ENCODE assay signal across 8 mouse cellular contexts in the genomic region with DNA sequence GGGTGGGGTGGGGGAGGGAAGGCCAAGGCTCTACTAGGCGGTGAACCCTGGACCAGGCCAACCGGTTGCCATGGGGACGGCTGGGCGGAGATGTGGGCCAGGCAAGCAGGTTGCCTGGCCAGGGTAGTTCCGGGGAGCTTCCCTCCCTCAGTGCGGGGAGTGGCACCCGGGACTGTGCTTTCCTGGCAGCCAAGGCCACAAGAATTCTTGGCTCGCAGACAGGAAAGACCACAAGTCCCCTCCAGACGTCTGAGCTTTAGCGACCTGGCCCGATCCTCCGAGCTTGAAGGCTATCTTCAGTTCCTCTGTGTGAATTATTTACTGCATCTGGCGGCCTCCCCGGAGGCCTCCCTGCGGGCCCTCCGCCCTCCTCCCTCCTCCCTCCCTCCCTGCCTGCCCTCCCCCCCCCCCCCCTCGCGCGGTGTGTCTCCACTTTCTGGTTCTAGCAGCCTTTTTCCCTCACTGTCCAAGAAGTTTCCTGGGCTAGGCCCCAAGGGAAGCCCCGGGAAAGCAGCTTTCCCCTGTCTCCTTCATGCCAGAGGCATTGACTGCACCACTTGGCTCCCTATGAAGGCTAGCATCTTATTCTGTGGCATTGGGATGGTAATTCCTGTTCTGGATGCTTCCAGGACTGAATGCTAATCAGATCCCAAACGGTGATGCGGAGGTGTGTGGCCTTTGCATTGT. TPM values are rescaled to one million over a fixed set of nuclear protein-coding genes. Genes with fewer than 3 reads are reported as not detected.
DNase-seq lines count a peak whose midpoint lies in the region; ATAC-seq and TF ChIP-seq lines count a peak whose summit lies in the region.

No protein-coding gene starts in this region.

- peak; percentile 55; the same call in 1 of the 2 replicates for TF ChIP-seq EP300 in ES-Bruce4 (IDR thresholded peaks at IDR 0.05; ENCODE audit: insufficient read depth, low read depth, low read length)
- TF ChIP-seq EP300 in stomach, postnatal 0 days (optimal IDR thresholded peaks at IDR 0.05) = no peak

- H3K4me1 ChIP-seq in ES-Bruce4 (ENCODE audit: control insufficient read depth, insufficient read depth, low read length) = peaks cover 6% of the 10 kb centered on the region
- H3K4me1 ChIP-seq in forebrain, embryonic 14.5 days (ENCODE audit: control insufficient read depth, insufficient read depth, low read length) = peaks cover 28% of the 10 kb centered on the region
- H3K4me1 ChIP-seq in stomach, postnatal 0 days (replicated peaks; ENCODE audit: control insufficient read depth, insufficient read depth) = no peaks in the 10 kb centered on the region; the same call in none of the 2 replicates

- peak overlapping the region; percentile 30 for H3K4me3 ChIP-seq in ES-Bruce4 (ENCODE audit: low read depth, low read length)
- no peak overlapping the region for H3K4me3 ChIP-seq in forebrain, embryonic 14.5 days (ENCODE audit: low read depth, low read length)
- peak overlapping the region; percentile 15; the same call in 1 of the 2 replicates for H3K4me3 ChIP-seq in stomach, postnatal 0 days (ENCODE audit: low read depth, low read length)

- DNase-seq in adipocyte (ENCODE audit: low spot score) = peak; percentile 24
- DNase-seq in forebrain, embryonic 14.5 days (ENCODE audit: low spot score) = peak; percentile 76
- DNase-seq in heart, postnatal 25 days (ENCODE audit: low spot score) = peak; percentile 57
- peak; percentile 97 to 98 for DNase-seq in kidney, postnatal 36 days
- DNase-seq in mesoderm, embryonic 11.5 days (ENCODE audit: low read depth, low spot score) = peak; percentile 84
- DNase-seq in stomach, postnatal 0 days (ENCODE audit: low spot score) = peak; percentile 72
- DNase-seq in spleen, postnatal 36 days (ENCODE audit: low spot score in 2 of 2) = no peak

- TF ChIP-seq POLR2A in ES-Bruce4 (IDR thresholded peaks at IDR 0.05; ENCODE audit: insufficient read depth, low read length) = no peak

- intact Hi-C loops in heart, postnatal 25 days (cut with DNase I) = loop anchor here (5.0 kb wide), 1 partner anchor 42 kb away; no protein-coding TSS in a partner anchor

- no peaks in the 10 kb centered on the region for H3K27me3 ChIP-seq in ES-Bruce4 (ENCODE audit: control insufficient read depth, insufficient read depth, low read length, poor library complexity, severe bottlenecking)
- H3K27me3 ChIP-seq in forebrain, embryonic 14.5 days (replicated peaks; ENCODE audit: control insufficient read depth, insufficient read depth, low read length) = peaks cover 8% of the 10 kb centered on the region
- no peaks in the 10 kb centered on the region for H3K27me3 ChIP-seq in stomach, postnatal 0 days (ENCODE audit: control insufficient read depth, insufficient read depth, low read length)

- ATAC-seq in forebrain, embryonic 14.5 days = peak; percentile 76
- ATAC-seq in stomach, postnatal 0 days (ENCODE audit: low FRiP score, low TSS enrichment) = peak; percentile 46; the same call in 1 of the 2 replicates

- H3K27ac ChIP-seq in ES-Bruce4 (ENCODE audit: insufficient read depth, low read length) = peak overlapping the region; percentile 47; the same call in 1 of the 2 replicates
- no peak overlapping the region for H3K27ac ChIP-seq in forebrain, embryonic 14.5 days (ENCODE audit: low read depth, low read length)
- peak overlapping the region; percentile 63 for H3K27ac ChIP-seq in stomach, postnatal 0 days (replicated peaks)

- 0 out of 2 replicates have a peak overlapping the region, but pooled peaks have one; percentile 18 for H3K9ac ChIP-seq in ES-Bruce4 (ENCODE audit: low read depth, poor library complexity, severe bottlenecking)
- no peak overlapping the region for H3K9ac ChIP-seq in forebrain, embryonic 14.5 days (ENCODE audit: low read length)
- H3K9ac ChIP-seq in stomach, postnatal 0 days (ENCODE audit: low read length) = peak overlapping the region; percentile 31; the same call in 1 of the 2 replicates

- no peak for TF ChIP-seq CTCF in ES-Bruce4 (IDR thresholded peaks at IDR 0.05; ENCODE audit: low read depth, low read length)
- TF ChIP-seq CTCF in stomach, postnatal 0 days (IDR thresholded peaks at IDR 0.05; ENCODE audit: low read depth) = no peak

- H3K36me3 ChIP-seq in ES-Bruce4 (ENCODE audit: control insufficient read depth, insufficient read depth, low read length, poor library complexity, severe bottlenecking) = no peaks in the 10 kb centered on the region
- no peaks in the 10 kb centered on the region for H3K36me3 ChIP-seq in forebrain, embryonic 14.5 days (ENCODE audit: control insufficient read depth, insufficient read depth, low read length)
- H3K36me3 ChIP-seq in stomach, postnatal 0 days (ENCODE audit: control insufficient read depth, insufficient read depth, low read length) = no peaks in the 10 kb centered on the region

- H3K9me3 ChIP-seq in ES-Bruce4 (replicated peaks; ENCODE audit: control insufficient read depth, insufficient read depth, low read length, poor library complexity, severe bottlenecking) = no peaks in the 10 kb centered on the region
- H3K9me3 ChIP-seq in forebrain, embryonic 14.5 days (replicated peaks; ENCODE audit: control insufficient read depth, low read length) = no peaks in the 10 kb centered on the region
- no peaks in the 10 kb centered on the region for H3K9me3 ChIP-seq in stomach, postnatal 0 days (ENCODE audit: control insufficient read depth, low read length)

- peak overlapping the region; percentile 38 for H3K4me2 ChIP-seq in forebrain, embryonic 14.5 days (ENCODE audit: low read length)
- H3K4me2 ChIP-seq in stomach, postnatal 0 days (replicated peaks; ENCODE audit: low read depth) = peak overlapping the region; percentile 40

- WGBS in forebrain, embryonic 14.5 days = under 1% methylated on average over 17 of the region's 22 CpGs
- WGBS in stomach, postnatal 0 days = 7% methylated on average over 18 of the region's 22 CpGs

RNA-seq across cellular contexts. Expression of a gene that starts 10.7 kb away (rescaled TPM):
- 12.1 and 14.1 TPM in 2 replicates for polyA plus RNA-seq in ES-Bruce4 (2011; ENCODE audit: insufficient read depth, insufficient read length, low read depth, missing spikeins)
- polyA plus RNA-seq in forebrain, embryonic 14.5 days (2014; fragmentation: Nextera tagmentation; extraction: Ambion mirVana) = 7.5 and 7.8 TPM in 2 replicates
- total RNA-seq in heart, postnatal 25 days (2021) = 10 to 100 TPM in 1 of 2 experiments, 1 to 10 TPM in 1; 9.6 to 11.2 TPM
- polyA plus RNA-seq in stomach, postnatal 0 days (2015; fragmentation: Nextera tagmentation; extraction: Ambion mirVana) = 4.5 and 4.8 TPM in 2 replicates

RNA-seq across cellular contexts. Expression of a gene that starts 30.3 kb away (rescaled TPM):
- polyA plus RNA-seq in ES-Bruce4 (2011; ENCODE audit: insufficient read depth, insufficient read length, low read depth, missing spikeins) = 16.3 and 17.2 TPM in 2 replicates
- 16.2 and 21.9 TPM in 2 replicates for polyA plus RNA-seq in forebrain, embryonic 14.5 days (2014; fragmentation: Nextera tagmentation; extraction: Ambion mirVana)
- total RNA-seq in heart, postnatal 25 days (2021) = 10 to 100 TPM; 68.1 to 79.0 TPM
- polyA plus RNA-seq in stomach, postnatal 0 days (2015; fragmentation: Nextera tagmentation; extraction: Ambion mirVana) = 17.1 and 18.7 TPM in 2 replicates

Comparison
In these comparisons a context has a peak if more than half of its experiments do, and no peak if none do; other contexts are left out.
1. DNase-seq: peak in adipocyte (single experiment), forebrain, embryonic 14.5 days (single experiment), heart, postnatal 25 days (single experiment), kidney, postnatal 36 days (2 of 2), mesoderm, embryonic 11.5 days (single experiment) and stomach, postnatal 0 days (single experiment); none in spleen, postnatal 36 days (0 of 2).